Mouse (Mus musculus): ENCODE results near the gene Sv2c.

DNA sequence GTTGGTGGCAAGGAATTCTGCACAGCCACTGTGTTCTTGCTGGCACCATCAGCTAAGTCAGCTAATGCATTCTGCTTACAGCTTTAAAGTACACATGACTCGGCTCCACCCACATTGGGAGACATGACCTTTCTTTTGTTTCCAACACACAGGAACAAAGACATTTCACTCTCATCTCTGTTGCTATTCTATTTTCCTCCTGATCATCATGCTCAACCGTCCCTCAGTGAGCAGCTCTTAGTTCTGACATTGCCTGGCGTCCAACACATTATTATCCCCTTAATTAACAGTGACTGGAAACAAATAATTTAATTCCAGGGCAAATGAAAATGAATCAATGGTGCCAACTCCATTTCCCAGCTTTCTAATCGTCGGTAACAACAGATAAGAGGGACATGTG lies 87.0 kb downstream of the Sv2c start:
- TF ChIP-seq POLR2A (IDR thresholded peaks at IDR 0.05; ENCODE audit: borderline replicate concordance, extremely low read depth, low read depth, low read length): no peak
- TF ChIP-seq CTCF (IDR thresholded peaks at IDR 0.05; ENCODE audit: insufficient read depth, low read length): no peak

Measured in lung, adult 2 months (tissue).